Mouse (Mus musculus) heart, embryonic 16.5 days (tissue): ENCODE measurements at regions not wholly inside any gene's neighbourhood (a gene's known extent, or its start where the extent isn't known, plus 50 kb on each side); places are given as distances from the start of the nearest gene placed in this dataset.

Experiments
- ATAC-seq: fragments of 200-750 bp; cut with Nextera tagmentation; replicated peaks from 2 replicates; pipeline ENCODE4 v1.8.0; 2017; ENCODE audit warnings: moderate number of reproducible peaks; ENCODE audit not compliant: insufficient read depth, low FRiP score; ENCODE audit errors: extremely low read depth
- H3K27ac ChIP-seq: fragments of 300-500 bp; sonication (generic); 2 replicates; pipeline ENCODE4 v1.5.1; 2014; ENCODE audit warnings: mild to moderate bottlenecking, low read length, control low read depth, moderate library complexity
- H3K27me3 ChIP-seq: fragments of 300-500 bp; sonication (generic); 2 replicates; pipeline ENCODE4 v1.6.1; 2014; ENCODE audit warnings: low read length, mixed read lengths; ENCODE audit not compliant: control insufficient read depth, insufficient read depth
- H3K36me3 ChIP-seq: fragments of 300-500 bp; sonication (generic); 2 replicates; pipeline ENCODE4 v1.6.1; 2014; ENCODE audit not compliant: control insufficient read depth, insufficient read depth
- H3K4me1 ChIP-seq: fragments of 300-500 bp; sonication (generic); 2 replicates; pipeline ENCODE4 v1.6.1; 2014; ENCODE audit warnings: low read length, mixed read lengths; ENCODE audit not compliant: control insufficient read depth, insufficient read depth
- H3K4me2 ChIP-seq: fragments of 300-500 bp; sonication (generic); 2 replicates; pipeline ENCODE4 v1.6.1; 2014; ENCODE audit warnings: low read depth, mild to moderate bottlenecking, control low read depth, low read length
- H3K4me3 ChIP-seq: fragments of 300-500 bp; sonication (generic); 2 replicates; pipeline ENCODE4 v1.5.1; 2014; ENCODE audit warnings: mild to moderate bottlenecking, control low read depth, low read length
- H3K9ac ChIP-seq: fragments of 300-500 bp; sonication (generic); 2 replicates; pipeline ENCODE4 v1.6.1; 2014; ENCODE audit warnings: low read length, control low read depth
- H3K9me3 ChIP-seq: fragments of 300-500 bp; sonication (generic); replicated peaks from 2 replicates; pipeline ENCODE4 v1.6.1; 2016; ENCODE audit warnings: low read length; ENCODE audit not compliant: control insufficient read depth
- WGBS: fragments of 180-500 bp; shearing (Covaris S2); extraction: QIAGEN DNeasy Blood & Tissue Kit; methylation state at CpG from one replicate; pipeline ENCODE4 v1.1.7; 2014; 5-methylcytosine and 5-hydroxymethylcytosine counted together

DNA sequence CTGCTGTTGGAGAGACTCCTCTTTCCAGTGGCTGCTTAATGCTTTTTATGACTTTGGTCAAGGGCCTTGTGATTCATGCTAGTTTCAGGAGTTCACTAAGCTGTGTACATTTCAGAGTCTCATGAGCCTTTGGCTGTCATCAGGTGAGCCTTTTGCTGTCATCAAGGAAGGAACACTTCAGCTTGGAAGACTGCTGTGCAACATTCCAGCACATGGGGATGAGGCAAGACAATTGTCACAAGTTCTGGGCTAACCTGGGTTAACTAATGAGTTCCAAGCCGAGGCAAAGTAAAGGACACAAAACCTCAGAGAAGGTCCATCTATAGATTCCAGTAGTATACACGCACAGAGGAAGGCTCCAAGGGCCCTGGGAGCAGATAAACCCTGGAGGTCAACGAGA lies 124.8 kb upstream of the Eef2kmt start:
- ATAC-seq: no peak
- WGBS: 64% methylated on average over 3 of the region's 3 CpGs

DNA sequence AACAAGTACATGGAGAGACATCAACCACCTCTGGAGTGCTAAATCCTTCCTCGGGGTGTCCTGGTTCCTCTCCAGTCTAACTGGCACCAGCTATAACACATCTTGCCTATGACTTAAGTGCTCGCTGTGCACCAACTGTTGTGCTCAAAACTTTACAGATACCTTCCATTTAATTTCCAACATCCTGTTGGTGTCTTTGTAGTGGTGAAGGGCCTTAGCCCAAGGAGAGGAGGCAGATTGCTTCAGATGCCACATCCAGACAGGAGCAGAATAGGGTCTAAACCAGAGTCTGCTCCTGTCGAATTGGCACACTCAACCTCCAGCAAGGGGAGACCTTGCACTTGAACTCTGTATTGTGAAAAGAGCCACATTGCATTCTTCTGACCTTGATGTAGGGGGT lies 121.2 kb upstream of the Eef2kmt start:
- Histone ChIP-seq H3K4me2 (no peak overlapping the region), H3K9ac (no peak overlapping the region), H3K36me3 (no peaks in the 10 kb centered on the region), H3K9me3 (no peaks in the 10 kb centered on the region), H3K27ac (no peak overlapping the region), H3K27me3 (no peaks in the 10 kb centered on the region), H3K4me3 (no peak overlapping the region), H3K4me1 (no peaks in the 10 kb centered on the region)
- ATAC-seq: no peak; the same call in 1 of the 2 replicates
- 87% methylated on average over 3 of the region's 3 CpGs for WGBS

More for the DNA sequence above, 124.8 kb upstream of the Eef2kmt start:
- H3K9me3 ChIP-seq: no peaks in the 10 kb centered on the region
- no peak overlapping the region for H3K4me2 ChIP-seq
- H3K4me1 ChIP-seq: 0 out of 2 replicates have a peak, but pooled peaks cover 2% of the 10 kb centered on the region
- H3K9ac ChIP-seq: no peak overlapping the region
- H3K27me3 ChIP-seq: no peaks in the 10 kb centered on the region
- no peak overlapping the region for H3K4me3 ChIP-seq
- H3K36me3 ChIP-seq: no peaks in the 10 kb centered on the region
- no peak overlapping the region for H3K27ac ChIP-seq

- Histone ChIP-seq H3K9ac (no peak overlapping the region), H3K4me2 (no peak overlapping the region), H3K36me3 (no peaks in the 10 kb centered on the region), H3K9me3 (no peaks in the 10 kb centered on the region), H3K4me3 (no peak overlapping the region), H3K27ac (no peak overlapping the region), H3K27me3 (no peaks in the 10 kb centered on the region), H3K4me1 (no peaks in the 10 kb centered on the region)
- WGBS: 30% methylated on average over 6 of the region's 6 CpGs
- no peak for ATAC-seq
Observed at GRCm38 (mm10) chr16:5374818-5375605, 119.2 kb upstream of the Eef2kmt start.

DNA sequence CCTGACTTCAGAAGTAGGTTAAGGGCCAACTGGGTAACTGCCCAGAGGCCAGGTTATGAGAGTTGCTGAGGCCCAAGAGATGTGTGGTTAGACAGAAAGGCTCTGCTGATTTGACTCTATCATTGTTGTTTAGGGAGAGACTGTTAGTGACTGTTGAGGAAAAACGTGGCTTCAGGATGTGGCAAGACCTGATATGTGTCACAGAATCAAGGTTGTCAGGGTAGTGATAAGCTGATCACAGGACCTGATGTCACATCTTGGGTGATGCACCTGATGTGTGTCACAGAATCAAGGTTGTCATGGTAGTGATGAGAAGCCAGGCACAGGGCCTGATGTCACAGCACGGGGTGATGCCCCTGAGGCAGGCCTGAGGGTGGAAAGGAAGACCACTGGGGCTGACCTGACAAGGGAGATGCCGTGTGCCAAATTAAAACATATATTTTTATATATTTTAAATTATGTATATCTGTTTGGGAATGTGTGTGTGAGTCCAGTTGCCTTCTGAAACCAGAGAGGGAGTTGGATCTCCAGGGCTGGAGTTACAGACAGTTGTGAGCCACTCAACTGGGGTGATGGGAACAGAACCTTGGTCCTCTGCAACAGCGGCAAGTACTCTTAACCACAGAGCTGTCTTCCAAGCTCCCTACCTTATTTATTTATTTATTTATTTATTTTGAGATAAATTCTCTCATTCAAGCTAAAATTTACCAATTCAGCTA lies 115.6 kb upstream of the Eef2kmt start:
- 79% methylated on average over 4 of the region's 4 CpGs for WGBS
- no peak for ATAC-seq

GRCm38 (mm10) chr16:5370496-5370895 lies 114.7 kb upstream of the Eef2kmt start:
- Histone ChIP-seq H3K4me3 (no peak overlapping the region), H3K27me3 (no peaks in the 10 kb centered on the region), H3K4me2 (no peak overlapping the region), H3K27ac (no peak overlapping the region), H3K36me3 (no peaks in the 10 kb centered on the region), H3K9me3 (no peaks in the 10 kb centered on the region), H3K9ac (no peak overlapping the region), H3K4me1 (no peaks in the 10 kb centered on the region)
- no peak for ATAC-seq

More for the DNA sequence above, 115.6 kb upstream of the Eef2kmt start:
- Histone ChIP-seq H3K4me3 (no peak overlapping the region), H3K9me3 (no peaks in the 10 kb centered on the region), H3K9ac (no peak overlapping the region), H3K4me1 (no peaks in the 10 kb centered on the region), H3K27me3 (no peaks in the 10 kb centered on the region), H3K27ac (no peak overlapping the region), H3K4me2 (no peak overlapping the region), H3K36me3 (no peaks in the 10 kb centered on the region)

DNA sequence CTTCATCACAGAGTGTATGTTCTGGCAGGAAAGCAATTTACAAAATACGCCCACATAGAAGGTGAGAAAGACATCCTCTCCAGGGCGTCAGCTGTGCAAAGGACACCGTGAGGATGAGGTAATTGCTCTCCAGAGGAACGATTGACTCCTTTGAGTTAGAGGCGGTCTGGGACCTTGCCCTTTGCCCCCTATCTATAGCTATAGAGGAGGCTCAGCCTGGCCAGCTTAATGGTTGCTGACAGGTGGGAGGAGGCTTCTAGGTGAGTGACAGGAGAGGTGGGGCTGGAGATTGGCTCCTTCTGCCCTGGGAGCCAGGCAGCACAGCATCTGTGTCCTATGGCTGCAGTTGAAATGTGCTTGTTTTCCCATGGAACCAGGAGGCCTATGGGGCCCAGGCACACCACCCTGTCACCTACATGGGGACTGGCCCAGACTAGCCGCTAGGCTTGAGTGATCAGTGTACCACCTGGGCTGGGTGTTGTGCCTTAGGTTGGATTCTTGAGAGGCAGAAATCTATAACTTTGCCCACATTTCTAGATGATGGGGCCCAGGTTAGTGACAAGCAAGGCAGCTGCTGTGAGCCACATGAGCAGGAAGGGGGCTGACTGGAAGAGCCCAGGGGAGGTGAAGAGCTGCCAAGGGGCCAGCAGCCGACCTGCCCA lies 113.2 kb upstream of the Eef2kmt start:
- ATAC-seq: no peak

DNA sequence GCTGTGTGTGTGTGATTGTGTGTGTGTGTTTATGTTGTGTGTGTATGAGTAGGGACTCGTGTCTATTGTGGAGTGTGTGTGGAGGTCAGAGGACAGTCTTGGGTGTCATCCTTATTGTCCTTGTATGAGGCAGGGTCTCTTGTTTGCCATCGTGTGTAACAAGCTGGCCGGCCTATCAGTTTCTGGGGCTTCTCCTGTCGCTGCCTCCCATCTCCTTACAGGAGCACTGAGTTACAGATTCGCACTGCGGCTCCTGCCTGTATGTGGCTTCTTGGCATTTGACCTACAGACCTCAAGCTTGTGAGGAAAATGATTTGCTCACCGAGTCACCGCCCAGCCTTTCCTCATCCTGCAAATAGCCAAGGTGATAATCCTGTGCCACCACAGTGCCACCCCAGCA lies 112.6 kb upstream of the Eef2kmt start:
- Histone ChIP-seq H3K27me3 (no peaks in the 10 kb centered on the region), H3K9me3 (no peaks in the 10 kb centered on the region), H3K36me3 (no peaks in the 10 kb centered on the region), H3K4me3 (no peak overlapping the region), H3K4me1 (0 out of 2 replicates have a peak, but pooled peaks cover 2% of the 10 kb centered on the region), H3K27ac (no peak overlapping the region), H3K4me2 (no peak overlapping the region), H3K9ac (no peak overlapping the region)
- no peak for ATAC-seq
- 71% methylated on average over 8 of the region's 8 CpGs for WGBS

More for the DNA sequence above, 113.2 kb upstream of the Eef2kmt start:
- Histone ChIP-seq H3K4me2 (no peak overlapping the region), H3K4me1 (0 out of 2 replicates have a peak, but pooled peaks cover 2% of the 10 kb centered on the region), H3K4me3 (no peak overlapping the region), H3K9me3 (no peaks in the 10 kb centered on the region), H3K9ac (no peak overlapping the region), H3K36me3 (no peaks in the 10 kb centered on the region), H3K27me3 (no peaks in the 10 kb centered on the region), H3K27ac (no peak overlapping the region)
- WGBS: 38% methylated on average over 7 of the region's 7 CpGs

GRCm38 (mm10) chr16:5367581-5368119 lies 111.9 kb upstream of the Eef2kmt start:
- Histone ChIP-seq H3K4me3 (no peak overlapping the region), H3K9me3 (no peaks in the 10 kb centered on the region), H3K27me3 (no peaks in the 10 kb centered on the region), H3K9ac (no peak overlapping the region), H3K36me3 (no peaks in the 10 kb centered on the region), H3K27ac (no peak overlapping the region), H3K4me1 (0 out of 2 replicates have a peak, but pooled peaks cover 2% of the 10 kb centered on the region), H3K4me2 (no peak overlapping the region)
- WGBS: 74% methylated on average over 10 of the region's 10 CpGs
- no peak for ATAC-seq
